Mouse (Mus musculus): ENCODE data around the gene Acvr2b. TPM values are rescaled to one million over a fixed set of nuclear protein-coding genes. Genes with fewer than 3 reads are reported as not detected.

Acvr2b gene
- polyA plus RNA-seq, 2 experiments from 2014 or later, result not detected

DNA sequence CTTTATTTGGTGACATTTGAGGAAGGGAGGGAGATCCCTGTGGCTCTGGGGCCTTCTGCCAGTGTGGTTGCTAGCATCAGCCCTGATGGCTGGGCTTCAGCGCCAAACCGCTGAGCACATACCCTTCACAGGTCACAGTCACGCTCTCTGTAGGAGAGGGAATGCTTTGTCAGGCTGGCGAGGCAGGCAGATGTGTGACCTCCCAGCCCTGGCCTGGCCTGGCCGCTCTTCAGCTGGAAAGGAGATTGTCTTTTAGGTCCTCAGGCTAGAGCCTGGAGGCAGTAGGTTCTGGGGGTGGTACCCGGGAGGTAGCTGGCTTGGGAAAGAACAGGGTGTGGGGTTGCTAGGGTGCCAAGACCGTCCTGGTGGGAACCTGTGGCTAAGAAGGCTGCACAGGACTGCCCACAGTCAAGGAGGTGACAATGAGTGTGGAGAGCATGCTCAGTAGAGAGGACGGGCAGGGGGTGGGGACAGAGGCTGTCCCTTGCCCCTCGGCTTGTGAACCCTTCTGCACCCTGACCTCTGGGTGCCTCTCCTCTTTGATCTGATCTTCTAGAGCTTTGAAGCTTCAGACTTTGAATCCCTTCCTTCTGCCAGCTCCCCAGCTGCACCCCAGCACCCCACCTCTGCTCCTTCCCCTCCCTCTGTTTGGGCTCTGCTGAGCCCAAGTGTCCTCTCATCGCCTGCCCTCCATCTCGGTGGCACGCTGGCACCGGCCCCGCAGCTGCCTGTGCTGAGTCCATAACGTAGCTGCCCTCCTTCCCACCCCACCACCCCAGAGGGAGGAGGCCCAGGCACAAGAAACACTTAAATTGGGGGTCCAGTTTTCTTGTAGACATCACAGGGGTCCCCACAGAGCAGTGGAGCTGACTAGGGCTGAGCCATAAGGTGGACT is 73.0 kb downstream of the Acvr2b start:
- no peak for ATAC-seq

DNA sequence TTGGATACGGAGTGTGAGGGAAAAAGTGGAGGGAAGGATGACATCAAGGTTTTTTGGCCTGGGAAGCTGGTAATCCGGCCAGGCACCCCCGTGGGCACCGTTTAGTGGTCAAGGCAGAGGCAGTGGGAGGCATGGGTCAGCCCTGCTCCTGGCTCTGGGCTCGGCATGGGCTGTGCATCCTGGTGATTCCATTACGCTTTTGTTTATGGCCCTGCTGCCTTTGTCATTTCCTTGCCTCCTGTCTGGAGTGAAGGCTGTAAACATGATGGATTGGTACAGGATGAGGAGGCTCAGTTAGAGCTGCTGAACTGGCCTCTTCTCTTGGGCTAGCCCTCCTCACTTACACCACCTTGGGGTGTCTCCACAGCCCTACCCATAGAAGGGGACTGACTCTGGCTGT is 75.8 kb downstream of the Acvr2b start:
- no peak for ATAC-seq

GRCm38 (mm10) chr9:119478345-119478744 is 76.4 kb downstream of the Acvr2b start:
- no peak for ATAC-seq

GRCm38 (mm10) chr9:119479297-119479696 is 77.4 kb downstream of the Acvr2b start:
- no peak for ATAC-seq

- no peak for ATAC-seq
These were observed 79.7 kb downstream of the Acvr2b start for GRCm38 (mm10) chr9:119481612-119482011.

DNA sequence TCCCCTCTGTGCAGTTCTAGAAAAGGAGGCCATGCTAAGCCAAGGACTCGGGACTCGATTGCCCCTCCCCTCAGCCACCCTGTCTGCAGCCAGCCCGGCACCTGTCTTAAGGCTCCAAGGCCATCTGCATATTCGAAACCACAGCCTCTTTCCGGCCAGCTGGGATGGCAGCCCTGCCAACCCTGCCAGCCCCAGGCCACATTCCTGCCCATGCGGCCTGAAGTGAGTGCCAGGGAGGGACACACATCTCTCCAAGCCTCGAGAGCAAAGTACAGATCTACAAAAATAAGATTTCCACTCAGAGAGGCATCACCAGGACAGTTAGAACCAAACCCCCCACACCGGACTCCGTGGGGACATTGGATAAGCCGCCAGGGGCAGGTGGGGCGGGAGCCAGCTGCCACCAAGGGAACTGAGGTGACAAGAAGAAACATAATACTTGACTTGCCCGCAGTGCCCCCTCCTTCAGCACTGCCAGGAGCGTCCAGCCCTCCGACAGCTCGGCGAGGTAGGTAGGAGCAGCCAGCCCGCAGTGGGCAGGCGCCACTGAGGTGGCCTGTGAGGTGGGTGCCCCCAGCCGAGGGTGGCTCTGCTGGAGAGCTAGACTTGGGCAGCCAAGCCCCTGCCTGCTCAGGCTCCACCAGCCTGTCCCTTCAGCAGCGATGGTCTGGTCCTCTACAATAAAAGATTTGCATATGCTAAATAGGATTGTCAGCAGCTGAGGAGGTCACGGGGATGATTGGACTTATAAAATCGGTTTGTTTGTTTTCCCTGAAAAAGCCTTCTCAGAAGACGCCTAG is 81.8 kb downstream of the Acvr2b start:
- ATAC-seq, result no peak

DNA sequence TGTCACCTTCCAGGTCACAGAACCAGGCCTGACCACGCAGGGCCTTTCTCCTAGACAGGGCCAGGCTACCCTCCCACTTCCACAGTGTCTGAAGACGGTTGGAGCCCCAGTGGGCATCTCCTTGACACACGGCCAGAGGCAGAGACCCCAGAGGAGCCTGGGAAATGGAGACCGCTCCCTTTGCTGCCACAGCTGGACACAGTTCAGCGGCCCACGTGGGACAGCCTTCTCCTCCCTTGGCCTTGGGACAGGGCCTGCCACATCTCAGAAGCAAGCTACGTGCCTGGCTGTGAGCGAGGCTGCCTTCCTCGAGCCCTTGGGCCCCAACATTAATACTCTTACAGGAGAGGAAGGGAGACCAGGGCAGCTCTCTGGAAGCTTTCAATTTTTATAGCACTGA is 82.5 kb downstream of the Acvr2b start:
- ATAC-seq, result no peak

Other genes with a start within 250 kb of the Acvr2b start
- not detected for gene Acaa1b, start 245.0 kb upstream of the Acvr2b start, polyA plus RNA-seq (2017; shearing (Covaris generic))
- gene Gm47289, start 243.0 kb upstream of the Acvr2b start, polyA plus RNA-seq (2017; shearing (Covaris generic)), result under 1 TPM in 1 of 2 experiments, not detected in 1; 0.13 TPM
- gene Slc22a13, start 193.0 kb upstream of the Acvr2b start, polyA plus RNA-seq (2017; shearing (Covaris generic)), result not detected
- 1 to 10 TPM; 7.0 to 7.2 TPM for gene Oxsr1, start 79.7 kb upstream of the Acvr2b start, polyA plus RNA-seq (2017; shearing (Covaris generic))
- 10 to 100 TPM; 34.5 to 53.6 TPM for gene Acaa1a, start 62.4 kb upstream of the Acvr2b start, polyA plus RNA-seq (2017; shearing (Covaris generic))
- gene Myd88, start 60.7 kb upstream of the Acvr2b start, polyA plus RNA-seq (2017; shearing (Covaris generic)), result 10 to 100 TPM; 75.2 to 83.3 TPM
- under 1 TPM; 0.36 TPM for gene Xylb, start 44.7 kb upstream of the Acvr2b start, polyA plus RNA-seq (2017; shearing (Covaris generic))
- gene Slc22a14, start 36.6 kb upstream of the Acvr2b start, polyA plus RNA-seq (2017; shearing (Covaris generic)), result not detected
- 10 to 100 TPM in 1 of 2 experiments, 1 to 10 TPM in 1; 8.6 to 10.5 TPM for gene Exog, start 42.8 kb downstream of the Acvr2b start, polyA plus RNA-seq (2017; shearing (Covaris generic))
- gene Scn5a, start 176.9 kb downstream of the Acvr2b start, polyA plus RNA-seq (2017; shearing (Covaris generic)), result under 1 TPM in 1 of 2 experiments, not detected in 1; 0.04 TPM